Mouse (Mus musculus) thymus, postnatal 4 days (tissue): ENCODE measurements around the gene Bzw2.
"Not testable (repeated sequence)": the region's sequence is repeated elsewhere in the genome, so short reads cannot be mapped to it uniquely, and the experiment has no call there.

Experiments
- DNase-seq: peaks from one replicate; pipeline ENCODE4 v3.0.0; 2021

The Bzw2 gene

DNA sequence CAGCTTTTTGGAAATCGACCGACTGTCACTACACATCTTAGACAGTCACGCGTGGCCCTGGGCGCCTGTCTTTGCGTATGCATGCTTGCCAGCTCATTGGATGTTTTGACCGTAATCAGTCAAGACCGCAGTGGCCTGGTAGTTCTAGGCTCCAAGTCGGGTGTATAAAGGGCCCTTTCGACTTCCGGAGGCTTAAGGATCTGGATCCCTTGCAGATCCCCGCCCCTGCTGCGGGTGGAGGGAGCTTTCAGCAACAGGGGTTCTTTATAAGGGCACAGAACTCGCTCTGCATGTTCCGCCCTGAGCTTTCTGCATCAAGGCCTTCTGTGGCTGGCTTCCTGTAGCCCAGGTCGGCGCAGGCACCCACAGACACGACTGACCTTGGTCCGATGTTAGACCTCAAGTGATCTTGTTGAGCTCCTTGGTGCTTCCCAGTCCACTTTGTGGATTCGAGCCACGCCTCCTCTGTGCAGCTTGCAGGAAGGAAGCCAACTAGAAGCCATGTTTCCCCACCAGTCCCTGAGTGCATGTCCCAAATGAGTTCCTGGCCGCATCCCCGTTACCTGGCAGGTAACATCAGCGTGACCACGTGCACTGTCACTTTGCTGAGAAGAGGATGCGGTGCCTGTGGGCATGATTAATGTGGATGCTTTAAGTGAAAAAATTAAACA is at the start of gene Bzw2:
Bzw2 (minus strand) TSS at position 443 of the 671 bp plus-strand sequence.
- peak; percentile 72 for DNase-seq

DNA sequence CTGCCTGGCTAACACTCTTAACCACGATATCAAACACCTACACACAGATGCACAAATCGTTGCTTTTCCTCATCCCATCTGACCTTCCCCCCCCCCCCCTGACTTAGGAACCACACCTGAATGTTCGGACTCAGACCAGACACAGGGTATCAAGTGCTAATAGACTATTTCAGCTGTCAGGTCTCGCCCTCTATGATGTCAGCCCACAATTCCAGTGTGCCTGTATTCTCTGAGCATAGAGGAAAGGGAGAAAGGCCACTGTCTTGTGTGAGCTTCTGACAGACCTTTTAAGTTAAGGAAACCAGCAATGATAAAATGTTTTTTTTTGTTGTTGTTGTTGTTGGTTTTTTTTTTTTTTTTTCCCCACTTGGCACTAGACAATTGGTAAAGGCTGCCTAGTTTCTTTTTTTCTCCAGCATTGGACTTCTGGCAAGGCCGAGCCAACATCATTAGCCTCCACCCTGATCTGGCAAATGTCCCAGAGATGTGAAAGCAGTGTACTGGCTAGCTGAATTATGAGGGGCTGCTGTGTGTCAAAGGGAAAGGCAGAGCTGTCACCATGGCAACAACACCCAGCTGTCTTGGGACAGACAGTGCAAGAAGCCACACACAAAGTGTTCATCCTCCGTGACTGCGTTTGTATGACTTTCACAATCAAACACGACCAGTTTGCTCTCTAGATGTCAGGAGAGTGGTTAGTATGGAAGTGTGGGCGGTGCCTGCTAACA is 49.4 kb upstream of the Bzw2 start:
- DNase-seq = peak; percentile 28

DNA sequence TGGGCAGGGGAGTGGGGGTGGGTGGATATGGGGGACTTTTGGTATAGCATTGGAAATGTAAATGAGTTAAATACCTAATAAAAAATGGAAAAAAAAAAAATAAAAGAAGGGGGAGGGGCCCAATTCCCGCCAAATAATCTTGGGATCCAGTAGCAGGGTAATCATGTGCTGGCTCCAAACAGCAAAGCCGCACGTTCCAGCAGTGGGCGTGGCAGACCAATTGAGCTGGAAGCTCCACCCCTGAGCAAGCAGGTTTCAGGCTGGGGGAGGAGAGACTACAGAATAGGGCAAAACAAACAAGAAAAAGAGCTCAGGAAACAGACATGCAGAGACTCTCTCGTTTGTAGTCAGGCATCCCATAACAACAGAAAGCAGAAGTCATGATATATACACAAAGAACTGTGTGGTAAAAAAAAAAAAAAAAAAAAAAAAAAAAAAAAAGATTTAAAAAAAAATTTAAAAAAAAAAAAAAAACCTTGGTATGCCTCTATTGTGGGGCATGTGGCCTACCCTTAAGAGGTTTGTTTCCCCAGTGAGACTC is 47.8 kb upstream of the Bzw2 start:
- DNase-seq = not testable (repeated sequence)

DNA sequence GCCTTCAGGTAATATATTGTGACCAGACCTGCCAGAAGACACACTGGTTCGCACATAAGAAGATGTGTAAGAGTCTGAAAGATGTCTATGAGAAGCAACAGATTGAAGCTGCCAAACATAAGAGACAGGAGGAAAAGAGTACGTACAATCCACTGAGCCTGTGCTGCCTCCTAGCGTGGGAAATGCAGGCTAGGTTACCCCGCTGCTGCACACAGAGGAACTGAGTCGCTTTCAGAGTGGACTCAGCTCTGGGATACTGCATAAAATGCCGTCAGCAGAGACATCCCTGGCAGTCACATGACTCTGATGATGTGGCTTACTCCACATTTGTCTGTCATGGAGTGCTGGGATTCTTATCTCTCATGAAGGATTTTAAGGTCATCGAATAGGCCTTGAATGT is 37.1 kb upstream of the Bzw2 start:
- DNase-seq = no peak

DNA sequence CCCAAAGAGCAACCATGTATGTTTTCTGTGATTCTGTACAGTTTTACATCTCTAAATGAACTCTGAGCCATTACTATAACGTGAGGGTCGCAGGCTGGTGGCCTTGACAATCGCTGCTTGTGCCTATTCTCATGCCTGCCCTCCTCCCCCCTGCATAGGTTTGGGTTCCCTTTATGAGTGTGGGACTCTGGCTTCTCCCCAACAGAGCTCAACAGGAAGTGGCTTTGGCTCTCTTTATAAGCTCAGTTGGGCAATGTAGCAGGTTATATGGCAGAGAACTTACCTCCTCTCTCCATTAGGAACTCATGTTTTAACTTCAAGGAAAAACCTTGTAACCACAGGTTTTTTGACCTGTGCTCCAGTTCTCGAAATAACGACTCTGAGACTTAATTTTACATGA is 32.5 kb upstream of the Bzw2 start:
- DNase-seq = peak; percentile 33

DNA sequence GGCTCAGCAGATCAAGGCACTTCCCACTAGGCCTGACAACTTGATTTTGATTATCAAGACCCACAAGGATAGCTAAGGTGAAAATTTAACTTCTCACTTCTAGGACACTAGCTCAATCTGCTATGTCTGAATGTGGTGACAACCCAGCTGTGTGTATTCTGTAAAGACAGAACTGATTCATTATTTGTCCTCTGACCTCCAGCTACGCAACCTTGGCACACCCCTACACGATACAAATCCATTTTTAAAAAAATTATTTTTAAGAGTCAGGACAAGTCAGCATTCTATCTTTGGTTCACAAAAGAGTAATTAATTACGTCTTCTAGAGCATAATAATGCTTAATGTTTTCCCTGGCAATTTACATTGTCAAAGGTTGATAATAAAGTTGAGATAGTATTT is 31.7 kb upstream of the Bzw2 start:
- no peak for DNase-seq

DNA sequence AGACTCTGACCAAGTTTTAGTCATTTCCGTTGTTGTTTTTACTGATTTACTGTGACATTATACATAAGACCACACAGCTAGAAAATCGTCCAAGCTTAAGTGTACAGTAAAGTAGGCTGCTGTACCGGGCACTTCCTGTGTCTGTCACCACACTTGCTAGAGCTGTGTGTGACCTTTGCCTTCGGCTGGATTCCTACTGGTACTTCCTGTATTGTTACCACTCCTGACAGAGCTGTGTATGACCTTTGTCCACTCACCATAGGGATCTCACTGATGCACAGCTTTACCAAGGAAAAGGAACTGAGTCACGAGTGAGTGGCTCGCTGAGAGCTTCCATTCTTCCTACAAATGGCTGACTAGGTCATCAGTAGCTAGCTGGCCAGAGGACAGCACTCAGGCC is 29.2 kb upstream of the Bzw2 start:
- no peak for DNase-seq

DNA sequence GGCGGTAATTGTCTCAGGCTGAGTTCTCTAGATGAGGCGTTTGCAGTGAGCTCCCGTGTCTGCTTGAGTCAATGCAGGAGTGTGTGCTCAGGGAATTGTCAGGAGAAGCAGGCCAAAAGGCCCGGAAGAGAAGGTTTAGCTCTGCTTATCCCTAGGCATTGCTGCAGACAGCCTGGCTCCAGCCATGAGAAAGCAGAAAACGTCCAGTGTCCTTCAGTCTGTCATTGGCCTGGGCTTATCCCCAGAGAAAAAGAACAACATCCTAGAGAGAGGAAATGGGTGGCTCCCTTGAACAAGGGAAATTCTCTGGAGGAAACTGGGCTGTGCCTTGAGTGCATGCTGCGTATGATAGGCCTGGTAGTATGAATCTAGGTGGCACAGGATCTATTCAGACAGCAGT is 24.7 kb upstream of the Bzw2 start:
- no peak for DNase-seq

DNA sequence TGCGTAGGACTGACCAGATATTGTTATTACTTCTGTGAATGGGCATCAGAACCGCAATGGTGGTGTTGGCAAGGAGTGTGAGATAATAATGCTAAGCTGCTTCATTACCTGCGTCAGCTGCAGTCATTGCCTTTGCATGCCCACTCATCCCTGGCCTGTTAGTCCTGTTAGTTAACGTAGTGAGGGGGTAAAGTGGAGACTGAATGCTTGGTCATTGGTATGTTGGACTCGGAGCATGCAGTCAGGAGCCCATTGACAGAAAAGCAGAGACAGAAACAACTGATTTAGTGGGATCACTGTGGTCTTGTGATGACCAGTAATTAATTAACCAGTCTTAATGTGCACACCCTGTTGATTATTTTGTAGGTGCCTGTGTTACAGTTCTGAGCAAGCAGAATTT is 19.3 kb upstream of the Bzw2 start:
- no peak for DNase-seq

DNA sequence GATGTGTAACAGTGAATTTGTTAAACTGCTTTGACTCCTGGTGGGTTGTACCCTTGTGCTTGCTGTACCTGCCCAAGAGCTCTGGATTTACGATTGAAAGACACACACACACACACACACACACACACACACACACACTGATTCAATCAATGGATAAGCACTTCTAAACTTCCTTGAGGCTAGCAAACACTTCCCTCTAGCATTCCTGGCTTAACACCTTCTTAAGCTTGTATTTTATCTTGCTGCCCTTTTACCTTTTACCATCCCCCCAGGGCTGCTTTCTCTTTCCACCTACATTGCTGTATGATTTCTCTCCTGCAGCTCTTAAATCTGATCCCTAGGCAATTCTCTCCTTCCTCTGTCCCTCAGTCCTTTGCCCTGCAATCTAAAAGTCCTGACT is 7.4 kb upstream of the Bzw2 start:
- DNase-seq = no peak

DNA sequence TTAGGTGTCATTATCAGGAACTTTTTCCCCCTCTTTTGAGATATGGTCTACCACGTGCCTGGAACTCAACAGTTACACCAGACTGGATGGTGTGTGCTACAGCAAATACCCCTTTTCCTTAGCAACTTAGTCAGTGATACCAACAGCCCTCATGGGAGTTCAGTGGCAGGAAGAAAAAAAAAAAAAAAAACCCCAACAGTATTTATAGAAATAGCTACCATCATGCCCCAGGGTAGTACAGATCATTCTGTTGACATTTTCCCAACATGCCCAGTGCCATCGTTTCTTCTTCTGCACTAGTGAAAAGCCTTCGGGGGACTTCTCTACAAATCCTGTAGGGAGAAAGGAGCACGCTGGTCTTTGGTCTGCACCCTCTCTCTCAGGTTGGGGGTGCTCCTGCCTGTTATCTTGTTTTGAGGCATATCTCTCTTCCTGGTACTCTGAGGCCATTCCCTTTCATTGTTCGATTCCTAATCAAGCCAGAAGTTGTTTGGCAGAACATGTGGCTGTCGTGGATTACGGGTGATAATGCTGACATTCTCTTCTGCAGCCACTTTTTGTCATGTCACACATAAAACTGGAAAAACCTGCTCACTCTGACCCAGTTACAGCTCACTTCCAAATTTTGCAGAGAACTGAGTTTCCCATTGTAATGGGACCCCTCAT is 6.4 kb upstream of the Bzw2 start:
- DNase-seq = no peak

DNA sequence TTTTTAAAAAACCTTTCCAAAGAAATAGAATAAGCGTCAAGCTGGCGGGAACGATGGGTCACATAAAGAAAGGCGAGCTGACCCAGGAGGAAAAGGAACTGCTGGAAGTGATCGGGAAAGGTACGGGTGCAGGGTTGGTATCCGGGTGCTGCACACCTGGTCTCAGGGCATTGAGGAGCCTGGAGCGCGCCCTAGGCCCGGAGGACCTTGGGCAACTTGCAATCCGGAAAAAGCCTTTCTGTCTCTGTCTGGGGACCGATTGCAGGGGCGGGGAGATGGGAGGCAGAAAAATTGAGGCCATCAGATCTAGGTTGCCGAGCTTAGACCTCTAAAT is 609 bp downstream of the Bzw2 start:
- DNase-seq = peak; percentile 71

DNA sequence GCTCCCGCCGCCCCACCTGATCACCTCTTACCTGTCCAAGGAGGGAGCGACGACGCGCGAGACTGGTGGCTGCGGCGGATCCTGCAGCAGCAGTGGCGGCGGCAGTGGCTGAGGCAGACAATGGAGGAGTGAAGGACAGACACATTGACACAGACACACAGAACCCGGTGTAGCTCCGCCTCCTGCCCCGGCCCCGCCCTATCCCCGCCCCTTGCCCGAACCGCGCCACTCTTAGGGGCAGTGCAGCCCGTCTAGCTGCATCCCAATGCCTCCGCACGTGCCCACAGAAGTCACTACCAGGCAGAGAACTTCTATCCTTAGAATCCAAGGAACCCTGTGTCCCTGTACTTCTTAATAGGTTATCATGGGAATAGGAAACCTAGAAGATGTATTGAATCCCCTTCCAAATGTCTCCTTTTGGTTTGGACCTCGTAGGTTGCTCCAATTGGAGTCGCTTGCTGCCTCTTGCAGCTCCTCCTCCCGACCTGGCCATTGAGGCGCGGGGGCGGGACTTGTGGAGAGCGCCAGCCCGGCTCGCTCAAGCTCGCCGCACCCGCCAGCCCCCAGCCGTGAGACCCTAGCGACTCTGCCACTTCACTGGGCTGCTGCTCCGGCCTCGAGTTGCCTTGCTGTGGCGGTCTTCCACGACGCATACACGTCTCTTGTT is 1.1 kb downstream of the Bzw2 start, which contains the start of gene Ankmy2:
Ankmy2 (plus strand) TSS at position 478 of the 667 bp plus-strand sequence.
- DNase-seq = peak; percentile 96

DNA sequence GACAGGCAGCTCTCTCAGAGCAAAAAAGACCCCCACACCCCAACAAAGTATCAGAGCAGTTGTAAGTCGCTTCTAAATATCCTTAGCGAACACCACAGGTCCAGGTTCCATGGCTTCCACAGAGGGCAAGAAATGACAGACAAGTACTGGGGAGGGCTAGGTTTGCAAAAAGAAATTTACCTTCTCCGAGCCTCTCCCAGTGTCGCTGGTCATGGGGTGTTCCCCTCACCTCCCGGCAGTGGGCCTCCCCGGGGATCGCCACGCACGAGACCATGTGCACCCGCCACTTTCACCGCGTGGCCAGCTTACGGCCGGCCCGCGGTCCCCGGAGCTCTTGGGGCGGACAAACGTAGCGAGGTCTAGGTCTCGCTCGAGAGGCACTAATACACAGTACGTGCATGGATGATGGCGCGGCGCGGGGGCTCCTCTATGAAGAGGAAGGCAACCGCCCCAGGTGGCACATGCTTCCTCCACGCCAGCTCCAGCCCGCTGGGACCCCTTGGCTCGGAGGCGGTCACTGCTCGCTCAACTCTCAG is 1.7 kb downstream of the Bzw2 start:
- DNase-seq = no peak

DNA sequence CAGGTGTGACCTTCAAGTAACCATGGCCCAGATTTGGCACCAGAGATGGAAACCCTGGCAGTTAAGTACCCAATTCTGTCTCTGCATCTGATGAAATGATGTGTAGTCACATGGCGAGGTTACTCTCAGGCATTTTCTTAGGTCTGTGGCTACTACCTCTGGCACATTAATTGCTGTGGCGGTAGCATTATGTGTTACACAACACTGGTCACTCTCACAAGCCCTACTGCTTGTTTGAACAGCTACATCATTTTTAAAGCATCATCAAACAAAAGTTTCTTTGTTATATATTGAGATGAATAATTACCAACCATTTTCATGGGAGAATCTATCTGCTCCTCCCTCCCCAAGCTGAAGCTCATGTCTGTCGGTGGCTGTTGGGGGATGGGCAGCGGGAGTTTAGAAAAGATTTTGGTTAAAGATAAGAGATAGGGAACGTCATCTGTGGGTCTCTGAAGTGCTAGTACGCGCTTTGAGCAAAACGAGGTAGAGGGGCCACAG is 2.7 kb downstream of the Bzw2 start:
- peak; percentile 82 for DNase-seq

DNA sequence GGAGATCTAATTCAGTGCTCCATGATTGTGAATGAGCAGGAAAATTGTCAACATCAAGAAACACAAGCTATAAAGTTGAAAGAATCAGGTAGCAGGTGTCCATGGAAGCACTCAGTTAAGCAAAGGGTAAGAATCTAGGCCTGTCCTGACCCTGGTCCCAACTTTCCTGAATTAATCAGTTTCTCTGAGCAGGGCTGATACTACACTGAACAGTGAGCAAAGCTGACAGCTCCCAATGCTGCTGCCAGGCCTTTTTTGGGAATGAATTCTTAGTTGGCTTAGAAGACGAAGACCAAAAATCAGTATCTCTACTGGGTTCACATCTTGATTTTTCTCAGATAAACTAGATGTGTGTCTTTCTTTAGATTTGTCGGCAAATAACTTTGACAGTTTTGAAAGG is 7.1 kb downstream of the Bzw2 start:
- DNase-seq = no peak

DNA sequence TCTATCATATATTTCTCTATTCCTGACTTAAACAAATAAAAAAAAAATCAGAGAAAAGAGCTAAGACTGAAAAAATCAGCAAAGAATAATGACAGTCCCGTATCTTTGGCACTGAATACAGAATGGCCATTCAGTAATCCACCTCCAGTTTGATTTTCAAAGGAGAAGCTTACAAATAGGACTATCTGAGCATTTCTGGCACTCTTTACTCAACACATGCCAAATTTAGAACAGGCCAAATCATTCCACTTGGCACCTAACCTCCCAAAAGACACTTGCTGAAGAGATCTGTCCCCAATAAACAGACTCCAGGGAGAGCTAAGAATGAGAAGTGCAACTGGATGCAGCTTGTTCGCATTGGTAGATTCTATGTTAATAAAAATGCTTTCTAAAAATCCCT is 7.6 kb downstream of the Bzw2 start:
- DNase-seq = no peak

DNA sequence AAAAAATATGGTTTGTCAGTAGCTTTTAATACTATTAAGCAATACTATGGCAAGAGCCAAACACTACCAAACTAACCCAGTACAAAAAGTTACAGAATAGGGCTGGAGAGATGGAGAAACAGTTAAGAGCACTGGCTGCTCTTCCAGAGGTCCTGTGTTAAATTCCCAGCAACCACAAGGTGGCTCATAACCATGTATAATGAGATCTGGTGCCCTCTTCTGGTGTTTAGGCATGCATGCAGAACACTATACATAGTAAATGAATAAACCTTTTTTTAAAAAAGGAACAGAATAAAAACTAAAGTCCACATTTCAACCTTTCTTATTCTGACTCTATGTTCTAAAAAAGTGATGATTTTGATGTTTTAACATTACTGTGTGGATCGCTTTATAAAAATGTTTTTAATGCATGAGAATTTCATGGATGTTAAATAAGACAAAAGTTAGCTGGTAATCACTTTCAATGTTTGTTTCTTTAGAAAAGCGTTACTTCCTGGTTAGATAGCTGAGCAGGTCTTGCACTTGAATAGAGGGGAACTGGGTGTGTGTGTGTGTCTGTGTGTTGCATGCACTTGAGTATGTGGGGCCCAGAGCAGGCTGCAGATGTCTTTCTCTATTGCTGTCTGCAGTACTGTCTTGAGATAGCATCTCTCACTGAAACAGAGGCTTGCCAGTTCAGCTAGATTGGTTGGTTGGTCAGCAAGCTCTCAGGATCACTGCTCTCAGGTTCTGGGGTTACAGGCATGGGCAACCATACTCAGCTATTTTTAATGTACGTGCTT is 11.5 kb downstream of the Bzw2 start:
- no peak for DNase-seq

DNA sequence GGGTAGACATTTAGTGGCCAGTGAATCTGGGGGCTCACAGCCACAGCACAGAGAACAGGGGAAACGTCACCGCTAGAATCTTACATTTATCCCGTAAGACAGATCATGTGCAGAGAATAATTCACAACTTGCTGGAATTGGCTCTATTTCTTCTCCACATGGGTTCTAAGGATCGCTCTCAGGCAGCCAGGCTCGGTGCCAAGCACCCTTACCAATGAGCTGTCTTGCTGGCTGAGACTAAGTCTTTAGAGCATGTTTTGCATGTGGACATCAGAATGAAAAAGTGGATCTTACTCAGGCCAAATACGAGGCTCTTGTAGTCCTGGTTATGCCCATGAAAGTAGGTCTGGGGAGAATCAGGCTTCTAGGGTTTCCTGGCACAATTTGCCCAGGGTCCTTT is 17.5 kb downstream of the Bzw2 start:
- DNase-seq = no peak

DNA sequence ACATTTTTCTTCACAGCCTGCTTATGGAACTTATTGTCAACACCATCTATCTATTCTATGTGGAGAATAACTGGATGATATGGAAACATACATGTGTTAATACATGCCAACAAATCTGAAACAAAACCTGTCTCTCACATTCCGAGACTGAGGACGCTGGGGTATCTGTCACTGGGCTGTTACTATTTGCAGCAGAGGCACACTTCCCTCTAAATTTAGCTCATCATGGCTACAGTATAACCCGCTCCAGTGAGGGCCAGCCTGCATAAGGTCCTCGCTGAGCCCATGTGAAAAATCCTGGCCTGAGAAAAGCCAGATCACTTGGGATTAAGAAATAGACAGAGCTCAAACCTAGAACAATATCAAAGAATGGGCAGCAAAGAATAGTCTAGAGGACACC is 20.7 kb downstream of the Bzw2 start:
- no peak for DNase-seq

DNA sequence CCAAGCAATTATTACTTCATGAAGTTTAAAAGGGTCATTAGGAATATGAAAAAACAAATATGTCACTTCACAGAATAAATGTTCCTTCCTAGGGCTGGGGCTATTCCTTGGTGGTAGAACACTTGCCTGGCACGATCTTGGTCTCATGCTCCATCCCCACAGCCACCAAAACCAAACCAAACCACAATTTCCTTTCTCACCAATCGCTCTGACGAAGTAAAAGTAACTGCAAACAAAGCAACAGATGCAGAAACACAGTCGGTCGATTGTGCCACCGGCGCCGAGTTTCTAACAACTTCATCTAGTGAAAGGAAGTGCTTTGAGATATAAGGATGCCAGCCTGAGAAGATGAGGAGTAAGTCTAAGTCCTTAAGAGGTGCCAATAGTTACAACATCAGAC is 21.6 kb downstream of the Bzw2 start:
- peak; percentile 58 for DNase-seq

DNA sequence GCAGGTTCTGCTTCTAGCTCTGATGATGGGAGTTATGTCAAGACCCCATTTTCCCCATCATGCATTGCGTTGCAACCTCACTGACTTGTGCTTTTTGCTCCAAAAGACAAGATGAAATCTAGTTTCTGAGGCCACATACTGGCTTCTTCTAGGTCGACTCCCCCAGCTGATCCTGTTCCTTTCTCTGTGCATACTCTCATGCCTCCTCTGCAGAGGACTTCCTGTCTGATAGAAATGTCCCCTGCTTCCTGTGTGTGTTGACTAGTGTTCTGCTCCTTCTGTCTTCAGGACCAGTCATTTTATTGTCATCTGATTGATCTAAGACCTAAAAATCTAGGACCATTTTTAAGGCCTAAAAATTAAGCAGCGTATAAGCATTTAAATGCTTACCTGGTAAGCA is 22.5 kb downstream of the Bzw2 start:
- DNase-seq = peak; percentile 35
